In the genomic region with DNA sequence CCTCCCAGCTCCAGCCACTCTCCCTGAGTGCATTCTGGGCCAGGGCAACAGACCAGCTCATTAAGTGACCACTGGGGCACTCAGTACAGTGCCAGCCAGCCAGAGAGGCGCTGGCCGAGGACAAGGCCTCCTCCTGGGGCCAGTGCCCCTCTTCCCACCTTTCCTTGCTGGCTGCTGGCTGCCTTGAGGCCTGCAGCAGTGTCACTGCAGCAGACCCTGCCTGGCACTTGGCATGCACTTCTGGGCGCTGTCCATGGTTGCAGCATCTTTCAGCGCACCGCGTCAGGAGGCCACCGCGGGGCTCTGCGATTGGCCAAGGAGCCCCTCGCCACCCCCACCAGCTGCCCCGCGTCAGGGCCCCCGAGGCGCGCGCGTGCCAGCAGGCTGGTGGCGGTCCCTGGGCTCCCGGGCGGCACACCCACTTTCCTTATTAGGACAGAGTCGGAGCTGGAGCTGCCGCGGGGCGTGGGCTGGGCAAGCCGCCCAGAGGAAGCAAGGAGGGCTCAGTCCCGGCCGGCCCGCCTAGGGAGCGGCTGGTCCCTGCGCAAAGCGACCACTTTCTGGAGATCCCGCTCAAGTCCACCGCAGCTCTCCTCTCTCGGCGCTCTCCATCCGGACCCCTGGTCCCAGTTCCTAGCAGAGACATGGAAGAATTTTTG, we compare ENCODE assay signal across 8 mouse cellular contexts. TPM values are rescaled to one million over a fixed set of nuclear protein-coding genes. Genes with fewer than 3 reads are reported as not detected.
DNase-seq lines count a peak whose midpoint lies in the region; ATAC-seq and TF ChIP-seq lines count a peak whose summit lies in the region.

TSS of gene Prune2 (plus strand) at position 506 of the 659 bp plus-strand sequence.

- no peak for TF ChIP-seq EP300 in liver, postnatal 0 days (IDR thresholded peaks at IDR 0.05; ENCODE audit: low read depth)

- peaks cover 9% of the 10 kb centered on the region for H3K27me3 ChIP-seq in forebrain, embryonic 15.5 days
- peaks cover 14% of the 10 kb centered on the region for H3K27me3 ChIP-seq in liver, postnatal 0 days (ENCODE audit: insufficient read depth, low read length)
- H3K27me3 ChIP-seq in neural tube, embryonic 15.5 days (replicated peaks) = peaks cover 32% of the 10 kb centered on the region

- peak; percentile 63 for DNase-seq in ES-CJ7 (ENCODE audit: low read depth, low spot score)
- peak; percentile 2 for DNase-seq in cerebellum, adult 11 months
- DNase-seq in heart, postnatal 10 days = peak; percentile 77 to 81
- DNase-seq in kidney, postnatal 25 days = peak; percentile 27 to 67
- peak; percentile 70 for DNase-seq in liver, postnatal 0 days
- DNase-seq in urinary bladder, adult 2 months (ENCODE audit: low spot score) = peak; percentile 41

- peak within 1 kb of the TSS; percentile 46 for H3K4me3 ChIP-seq in forebrain, embryonic 15.5 days
- H3K4me3 ChIP-seq in liver, postnatal 0 days (ENCODE audit: low read depth, low read length) = peak within 1 kb of the TSS; percentile 26
- peak within 1 kb of the TSS; percentile 48 for H3K4me3 ChIP-seq in neural tube, embryonic 15.5 days (replicated peaks)

- no peak for TF ChIP-seq CTCF in liver, postnatal 0 days (IDR thresholded peaks at IDR 0.05; ENCODE audit: low read depth)

- H3K9me3 ChIP-seq in forebrain, embryonic 15.5 days = no peaks in the 10 kb centered on the region
- no peaks in the 10 kb centered on the region for H3K9me3 ChIP-seq in liver, postnatal 0 days (ENCODE audit: low read length)
- H3K9me3 ChIP-seq in neural tube, embryonic 15.5 days (replicated peaks) = no peaks in the 10 kb centered on the region

- peak within 1 kb of the TSS; percentile 89 for H3K4me2 ChIP-seq in forebrain, embryonic 15.5 days (replicated peaks)
- H3K4me2 ChIP-seq in liver, postnatal 0 days (ENCODE audit: low read depth, low read length) = peak within 1 kb of the TSS; percentile 57
- H3K4me2 ChIP-seq in neural tube, embryonic 15.5 days = peak within 1 kb of the TSS; percentile 98

- H3K9ac ChIP-seq in forebrain, embryonic 15.5 days (replicated peaks) = peak within 1 kb of the TSS; percentile 42
- H3K9ac ChIP-seq in liver, postnatal 0 days (replicated peaks) = no peak within 1 kb of the TSS
- peak within 1 kb of the TSS; percentile 34 for H3K9ac ChIP-seq in neural tube, embryonic 15.5 days (replicated peaks)

- H3K4me1 ChIP-seq in forebrain, embryonic 15.5 days = peaks cover 15% of the 10 kb centered on the region
- no peaks in the 10 kb centered on the region; the same call in 1 of the 2 replicates for H3K4me1 ChIP-seq in liver, postnatal 0 days (ENCODE audit: insufficient read depth)
- peaks cover 15% of the 10 kb centered on the region for H3K4me1 ChIP-seq in neural tube, embryonic 15.5 days

- intact Hi-C loops in heart, postnatal 10 days (cut with DNase I) = loop anchor here (5.0 kb wide), 1 partner anchor 53 kb away; no protein-coding TSS in a partner anchor

- H3K36me3 ChIP-seq in forebrain, embryonic 15.5 days = no peaks in the 10 kb centered on the region
- no peaks in the 10 kb centered on the region for H3K36me3 ChIP-seq in liver, postnatal 0 days (replicated peaks; ENCODE audit: insufficient read depth, low read length)
- no peaks in the 10 kb centered on the region for H3K36me3 ChIP-seq in neural tube, embryonic 15.5 days

- H3K27ac ChIP-seq in forebrain, embryonic 15.5 days (replicated peaks) = no peak within 1 kb of the TSS
- H3K27ac ChIP-seq in liver, postnatal 0 days (ENCODE audit: low read depth) = no peak within 1 kb of the TSS
- no peak within 1 kb of the TSS for H3K27ac ChIP-seq in neural tube, embryonic 15.5 days (replicated peaks)

- peak; percentile 95 for ATAC-seq in forebrain, embryonic 15.5 days (replicated peaks)
- ATAC-seq in liver, postnatal 0 days = peak; percentile 79
- ATAC-seq in neural tube, embryonic 15.5 days (ENCODE audit: low FRiP score) = peak; percentile 90

- WGBS in forebrain, embryonic 15.5 days = 1% methylated on average over 36 of the region's 36 CpGs
- 1% methylated on average over 36 of the region's 36 CpGs for WGBS in liver, postnatal 0 days (ENCODE audit: insufficient replicate concordance)
- WGBS in neural tube, embryonic 15.5 days = under 1% methylated on average over 36 of the region's 36 CpGs

RNA-seq across cellular contexts. Expression of gene Prune2, which starts in this region (rescaled TPM):
- 2.6 and 3.2 TPM in 2 replicates for polyA plus RNA-seq in forebrain, embryonic 15.5 days (2015; fragmentation: Nextera tagmentation; extraction: Ambion mirVana)
- total RNA-seq in heart, postnatal 10 days (2021) = 10 to 100 TPM; 16.2 to 17.4 TPM
- 0.67 and 0.72 TPM in 2 replicates for polyA plus RNA-seq in liver, postnatal 0 days (2015; fragmentation: Nextera tagmentation; extraction: Ambion mirVana)
- polyA plus RNA-seq in neural tube, embryonic 15.5 days (2015; fragmentation: Nextera tagmentation; extraction: Ambion mirVana) = 9.5 and 11.5 TPM in 2 replicates
- polyA plus RNA-seq in urinary bladder, adult 2 months (2012; rRNA removed) = 14.8 and 18.0 TPM in 2 replicates

Comparison
In these comparisons a context has a peak if more than half of its experiments do, and no peak if none do; other contexts are left out.
1. Peak in DNase-seq, ATAC-seq, H3K4me3 ChIP-seq and H3K4me2 ChIP-seq in liver, postnatal 0 days; RNA of the gene not detected or under 1 TPM.
2. DNase-seq: peak in every context shown above with its lines; median percentile 79 in heart, postnatal 10 days; 70 in liver, postnatal 0 days; 63 in ES-CJ7; 47 in kidney, postnatal 25 days; 41 in urinary bladder, adult 2 months; 2 in cerebellum, adult 11 months.